Mouse (Mus musculus) left cerebral cortex, adult 2 months (tissue): ENCODE measurements around the gene Spns1. TPM values are rescaled to one million over a fixed set of nuclear protein-coding genes. Genes with fewer than 3 reads are reported as not detected.
"Not testable (repeated sequence)": the region's sequence is repeated elsewhere in the genome, so short reads cannot be mapped to it uniquely, and the experiment has no call there.

Source experiments
- DNase-seq, 2 experiments: peaks; one replicate each; pipeline ENCODE4 v3.0.0; 2021 to 2022; ENCODE audit warnings: low spot score in 2 of 2, mixed read lengths in 1 of 2; ENCODE audit errors: extremely low spot score in 1 of 2
- H3K27ac ChIP-seq: fragments of 200-600 bp; 2 replicates; pipeline ENCODE4 v1.8.1; 2022
- H3K4me3 ChIP-seq: fragments of 200-600 bp; 2 replicates; pipeline ENCODE4 v1.8.1; 2022
- CTCF ChIP-seq: fragments of 200-600 bp; IDR thresholded peaks from 2 replicates; pipeline ENCODE4 v1.8.1; 2022; ENCODE audit warnings: antibody characterized with exemption, mild to moderate bottlenecking, moderate library complexity
- intact Hi-C: fragments of 180-260 bp; cut with DNase I; formaldehyde crosslinking; loops from one replicate; pipeline ENCODE4 v1.15.1; 2025
- microRNA-seq, 2 experiments: library from miRNA; unstranded; fragments of <30 nt; microRNA quantifications; one replicate each; pipeline ENCODE4 v1.2.0; 2021
- total RNA-seq, 2 experiments: library from RNA; stranded (reverse); gene quantifications; 2 replicates each; pipeline ENCODE4 v1.2.3; 2021

The Spns1 gene
- total RNA-seq, 2 experiments from 2014 or later = 85.0 to 95.6 TPM

- TF ChIP-seq CTCF = no peak
- Histone ChIP-seq H3K4me3 (no peak overlapping the region), H3K27ac (no peak overlapping the region)
- intact Hi-C loops = loop anchor here (5.0 kb wide), 1 partner anchor 127 kb away; no protein-coding TSS in a partner anchor
- DNase-seq = no peak
Measured at GRCm38 (mm10) chr7:126329907-126330645, 47.2 kb downstream of the Spns1 start.

- H3K4me3 ChIP-seq, intact Hi-C loops, H3K27ac ChIP-seq, DNase-seq: not testable (repeated sequence)
Measured at GRCm38 (mm10) chr7:126328848-126329247, 48.4 kb downstream of the Spns1 start.

- H3K4me3 ChIP-seq, H3K27ac ChIP-seq, intact Hi-C loops, DNase-seq: not testable (repeated sequence)
Measured at GRCm38 (mm10) chr7:126325576-126326273, 51.5 kb downstream of the Spns1 start.

DNA sequence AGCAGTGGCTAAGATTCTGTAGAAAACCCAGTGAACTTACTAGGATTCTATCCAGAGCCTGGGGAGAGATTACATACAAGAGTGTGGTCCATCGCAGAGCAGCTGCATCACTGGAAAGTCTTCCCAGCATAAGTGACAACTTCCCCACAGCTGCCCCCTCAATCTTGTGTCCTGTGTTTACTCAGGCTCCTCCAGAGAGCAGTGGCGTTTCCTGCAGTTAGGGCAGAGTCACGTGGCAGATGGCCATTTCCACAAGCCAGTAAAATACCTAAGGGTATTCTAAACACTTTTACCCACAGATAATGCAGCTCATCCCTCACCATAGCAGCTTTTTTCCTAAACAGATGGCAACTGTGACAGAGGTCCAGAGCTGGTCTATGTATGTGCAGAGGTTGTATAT, 52.5 kb downstream of the Spns1 start:
- no peak for DNase-seq
- no peak for TF ChIP-seq CTCF
- intact Hi-C loops = no loop called here
- Histone ChIP-seq H3K27ac (no peak overlapping the region), H3K4me3 (no peak overlapping the region)

DNA sequence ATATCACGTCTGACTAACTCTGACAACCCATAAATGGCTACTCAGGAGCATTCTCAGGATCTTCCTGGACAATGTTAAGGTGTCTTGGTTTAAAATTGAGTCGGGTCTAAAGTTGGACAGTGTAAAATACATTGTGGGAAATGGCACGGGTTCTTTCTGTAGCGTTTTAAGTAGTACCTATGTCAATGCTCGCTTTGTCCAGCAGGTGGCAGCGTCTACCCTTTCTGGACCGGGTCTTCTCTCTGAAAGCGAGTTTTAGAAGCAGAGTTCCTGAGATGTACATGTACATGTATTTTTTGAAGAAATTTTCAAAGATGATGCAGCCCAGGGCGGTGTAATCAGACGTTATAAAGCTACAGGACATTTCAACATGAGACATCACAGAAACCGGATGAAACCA, 53.5 kb downstream of the Spns1 start:
- Histone ChIP-seq H3K27ac (no peak overlapping the region), H3K4me3 (no peak overlapping the region)
- intact Hi-C loops = loop anchor here (1.0 to 2.0 kb wide), 2 partner anchors 55 to 205 kb away; no protein-coding TSS in a partner anchor
- TF ChIP-seq CTCF = peak; percentile 88
- peak; percentile 74 to 83 for DNase-seq

Small RNA genes lying within 50 kb of the gene (microRNA-seq; reads per million reads assigned to microRNA genes)
- gene Mir7058 = 0 reads per million in 2 experiments

Other genes starting within 250 kb of the Spns1 start
- gene Xpo6, start 176.9 kb downstream of the Spns1 start, total RNA-seq = 100 to 1,000 TPM in 1 of 2 experiments, 10 to 100 TPM in 1; 92.7 to 102 TPM
- gene Sbk1, start 104.8 kb downstream of the Spns1 start, total RNA-seq = 10 to 100 TPM; 65.3 to 85.8 TPM
- 1 to 10 TPM in 1 of 2 experiments, under 1 TPM in 1; 0.93 to 1.2 TPM for gene Lat, start 7.9 kb downstream of the Spns1 start, total RNA-seq
- 1 to 10 TPM; 6.2 to 6.8 TPM for gene Nfatc2ip, start 19.3 kb upstream of the Spns1 start, total RNA-seq
- not detected for gene Cd19, start 37.4 kb upstream of the Spns1 start, total RNA-seq
- gene Rabep2, start 51.3 kb upstream of the Spns1 start, total RNA-seq = 10 to 100 TPM; 14.7 to 14.8 TPM
- gene Atp2a1, start 85.7 kb upstream of the Spns1 start, total RNA-seq = under 1 TPM; 0.14 to 0.35 TPM
- 10 to 100 TPM; 76.5 to 78.3 TPM for gene Sh2b1, start 98.0 kb upstream of the Spns1 start, total RNA-seq
- gene Tufm, start 109.9 kb upstream of the Spns1 start, total RNA-seq = 10 to 100 TPM; 78.0 to 93.5 TPM
- gene Atxn2l, start 126.0 kb upstream of the Spns1 start, total RNA-seq = 100 to 1,000 TPM; 131 to 139 TPM
- gene Eif3c, start 189.0 kb upstream of the Spns1 start, total RNA-seq = 100 to 1,000 TPM; 173 to 179 TPM
- 1 to 10 TPM in 1 of 2 experiments, under 1 TPM in 1; 0.45 to 1.2 TPM for gene Apobr, start 207.5 kb upstream of the Spns1 start, total RNA-seq
- 10 to 100 TPM; 24.4 to 30.8 TPM for gene Cln3, start 208.4 kb upstream of the Spns1 start, total RNA-seq
- gene Il27, start 217.5 kb upstream of the Spns1 start, total RNA-seq = not detected